Mouse (Mus musculus) liver, embryonic 14.5 days (tissue): ENCODE results near the gene Btg1.

Experiments
- CTCF ChIP-seq: IDR thresholded peaks from 2 replicates; pipeline ENCODE4 v1.5.1; 2016; ENCODE audit warnings: antibody characterized with exemption, low read depth, control low read depth
- EP300 ChIP-seq: IDR thresholded peaks from 2 replicates; pipeline ENCODE4 v1.6.1; 2016; ENCODE audit warnings: antibody characterized with exemption, low read depth

DNA sequence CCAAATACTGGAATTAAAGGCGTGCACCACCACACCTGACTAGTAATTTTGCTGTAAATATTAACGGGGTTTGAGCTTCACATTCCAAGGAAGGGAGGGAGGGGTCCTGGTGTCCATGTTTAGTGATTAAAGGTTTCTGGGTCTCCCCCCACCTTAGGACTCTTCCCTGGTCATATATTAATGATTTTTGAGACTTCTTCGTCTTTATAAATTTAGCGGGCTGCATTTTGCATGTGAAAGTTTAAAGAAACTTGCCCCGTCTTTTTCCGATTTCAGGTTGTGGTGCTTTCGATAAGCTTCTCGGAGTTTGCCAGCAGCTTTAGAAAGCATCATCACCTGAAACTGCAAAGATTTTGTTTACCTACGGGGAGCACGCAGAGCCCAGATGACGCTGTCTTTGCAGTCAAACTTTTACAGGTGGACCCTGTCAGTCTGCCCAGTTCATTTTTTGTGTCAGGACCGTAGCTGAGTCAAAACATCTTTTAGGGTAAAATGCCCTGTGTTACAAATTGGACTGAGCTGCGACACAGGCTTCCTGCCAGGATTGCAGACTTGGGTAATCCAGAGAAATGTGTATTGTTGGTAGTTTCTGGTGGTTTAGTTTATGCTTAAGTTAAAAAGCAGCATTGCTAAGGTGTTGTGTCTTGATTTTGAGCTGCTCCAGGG, 5.3 kb downstream of the Btg1 start:
- TF ChIP-seq CTCF (no peak), EP300 (no peak)
